Mouse (Mus musculus): ENCODE data around the gene Chaf1b. TPM values are rescaled to one million over a fixed set of nuclear protein-coding genes. Genes with fewer than 3 reads are reported as not detected.

Gene Chaf1b
- polyA plus RNA-seq (2017; shearing (Covaris generic)), result 16.4 TPM

DNA sequence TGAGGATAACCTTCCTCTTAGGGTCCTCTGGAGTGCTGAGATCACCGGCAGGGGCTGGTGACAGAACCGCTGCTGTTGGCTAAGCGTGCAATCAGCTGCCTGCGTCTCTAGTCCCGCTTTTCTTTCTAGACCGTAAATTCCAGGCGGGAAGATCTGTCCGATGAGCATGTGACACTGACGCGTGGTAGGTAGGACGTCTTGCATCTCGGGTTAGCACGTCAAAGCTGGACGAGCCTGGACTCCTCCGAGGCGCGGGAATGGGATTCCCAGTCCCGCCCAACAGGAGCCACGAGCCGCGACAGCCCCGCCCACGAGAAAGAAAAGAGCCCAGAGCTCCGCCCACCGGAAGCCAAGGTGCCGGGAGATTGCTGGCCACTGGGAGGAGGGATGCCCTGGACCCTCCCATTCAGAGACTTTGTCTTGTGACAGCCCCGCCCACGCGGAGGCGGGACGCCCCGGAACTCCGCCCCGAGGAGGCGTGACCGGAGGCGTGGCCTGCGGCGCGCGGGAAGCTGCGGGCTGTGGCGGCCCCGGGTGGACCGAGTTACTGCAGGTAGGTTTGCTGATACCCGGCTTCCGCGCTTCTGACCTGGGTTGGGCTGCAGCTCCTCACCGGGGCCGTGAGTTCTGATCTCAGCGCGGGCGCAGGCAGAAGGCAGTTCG is at the start of gene Chaf1b:
TSS of gene Chaf1b (plus strand) at position 479 of the 663 bp plus-strand sequence.

Other genes with a start within 250 kb of the Chaf1b start
- not detected for gene Cbr3, start 200.7 kb upstream of the Chaf1b start, polyA plus RNA-seq (2017; shearing (Covaris generic))
- 42.9 TPM for gene Dop1b, start 172.0 kb upstream of the Chaf1b start, polyA plus RNA-seq (2017; shearing (Covaris generic))
- 78.5 TPM for gene Morc3, start 51.8 kb upstream of the Chaf1b start, polyA plus RNA-seq (2017; shearing (Covaris generic))
- not detected for gene Cldn14, start 124.9 kb downstream of the Chaf1b start, polyA plus RNA-seq (2017; shearing (Covaris generic))
- not detected for gene Sim2, start 201.0 kb downstream of the Chaf1b start, polyA plus RNA-seq (2017; shearing (Covaris generic))